Mouse (Mus musculus) spleen, adult 2 months (tissue): Measurements from ENCODE around the gene Trim25. TPM values are rescaled to one million over a fixed set of nuclear protein-coding genes. Genes with fewer than 3 reads are reported as not detected.
A peak's percentile ranks its signal among the peaks of the same experiment; 100 is the strongest.

Experiments used
- DNase-seq, 2 experiments: peaks; one replicate each; pipeline versions ENCODE4 v3.0.0 to v3.0.0-alpha.2; 2012 to 2021; ENCODE audit warnings: low spot score in 2 of 2, low read depth in 1 of 2
- H3K27ac ChIP-seq: fragments of 200-500 bp; 2 replicates; pipeline ENCODE4 v1.5.1; 2012; ENCODE audit warnings: low read length, inconsistent platforms; ENCODE audit not compliant: insufficient read depth
- H3K27me3 ChIP-seq: fragments of 200-500 bp; 2 replicates; pipeline ENCODE4 v1.6.1; 2012; ENCODE audit warnings: mild to moderate bottlenecking, moderate library complexity, low read length, inconsistent platforms; ENCODE audit not compliant: control insufficient read depth, insufficient read depth
- H3K36me3 ChIP-seq: fragments of 200-500 bp; 2 replicates; pipeline ENCODE4 v1.6.1; 2012; ENCODE audit warnings: mild to moderate bottlenecking, low read length, inconsistent platforms; ENCODE audit not compliant: control insufficient read depth, insufficient read depth
- H3K4me1 ChIP-seq: fragments of 200-500 bp; 2 replicates; pipeline ENCODE4 v1.6.1; 2011; ENCODE audit warnings: inconsistent platforms; ENCODE audit not compliant: control insufficient read depth, insufficient read depth, insufficient read length
- H3K4me3 ChIP-seq: fragments of 200-500 bp; 2 replicates; pipeline ENCODE4 v1.5.1; 2011; ENCODE audit warnings: mild to moderate bottlenecking, inconsistent platforms; ENCODE audit not compliant: insufficient read depth, insufficient read length; ENCODE audit errors: extremely low read depth
- CTCF ChIP-seq: fragments of 200-500 bp; IDR thresholded peaks from 2 replicates; pipeline ENCODE4 v1.5.1; 2011; ENCODE audit warnings: mild to moderate bottlenecking, inconsistent platforms; ENCODE audit not compliant: insufficient read depth, insufficient read length, insufficient replicate concordance; ENCODE audit errors: extremely low read depth
- POLR2A ChIP-seq: fragments of 200-500 bp; IDR thresholded peaks from 2 replicates; pipeline ENCODE4 v1.6.1; 2011; ENCODE audit warnings: low read depth, low read length, inconsistent platforms
- WGBS: fragments of 180-500 bp; shearing (Covaris S2); methylation state at CpG from one replicate; pipeline ENCODE4 v1.1.7; 2018; 5-methylcytosine and 5-hydroxymethylcytosine counted together
- polyA plus RNA-seq: library from polyadenylated mRNA; depleted of rRNA; stranded (reverse); fragments of >200 nt; gene quantifications from 2 replicates; pipeline ENCODE4 v1.2.3, GENCODE M21; 2012

The Trim25 gene
- polyA plus RNA-seq, 1 experiment, result 41.5 TPM

- H3K27me3 ChIP-seq, result no peaks in the 10 kb centered on the region
- H3K4me3 ChIP-seq, result no peak overlapping the region
- no peak overlapping the region for H3K27ac ChIP-seq
- TF ChIP-seq CTCF, result no peak
- no peak for TF ChIP-seq POLR2A
- no peak for DNase-seq
- 93% methylated on average over 2 of the region's 2 CpGs for WGBS
- H3K4me1 ChIP-seq, result peaks cover 2% of the 10 kb centered on the region; the same call in 1 of the 2 replicates
- no peaks in the 10 kb centered on the region for H3K36me3 ChIP-seq
These were observed 22.9 kb upstream of the Trim25 start for GRCm38 (mm10) chr11:88976320-88976719.

DNA sequence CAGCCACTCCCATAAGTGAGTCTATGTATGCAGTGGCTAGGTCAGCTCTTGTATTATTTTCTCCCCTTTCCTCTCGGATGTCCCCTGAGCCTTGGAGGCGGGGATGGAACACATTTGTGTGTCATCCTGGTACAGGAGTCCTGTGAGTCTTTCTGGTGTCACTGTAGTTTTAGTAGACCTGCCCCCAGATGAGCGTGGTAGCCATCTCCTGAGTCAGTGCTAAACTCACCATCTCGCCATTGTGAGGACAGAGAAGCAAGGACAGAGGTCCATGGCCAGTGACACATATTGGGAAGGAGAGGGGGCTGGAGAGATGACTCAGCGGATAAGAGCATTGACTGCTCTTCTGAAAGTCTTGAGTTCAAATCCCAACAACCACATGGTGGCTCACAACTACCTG lies 22.0 kb upstream of the Trim25 start:
- H3K36me3 ChIP-seq, result no peaks in the 10 kb centered on the region
- peaks cover 2% of the 10 kb centered on the region; the same call in 1 of the 2 replicates for H3K4me1 ChIP-seq
- H3K27me3 ChIP-seq, result no peaks in the 10 kb centered on the region
- WGBS, result 90% methylated on average over 5 of the region's 5 CpGs
- no peak overlapping the region for H3K4me3 ChIP-seq
- DNase-seq, result no peak
- H3K27ac ChIP-seq, result no peak overlapping the region
- TF ChIP-seq CTCF (no peak), POLR2A (no peak)

- WGBS, result 55% methylated on average over 8 of the region's 8 CpGs
These were observed 17.8 kb upstream of the Trim25 start for GRCm38 (mm10) chr11:88981337-88981736.

GRCm38 (mm10) chr11:88986616-88987015 lies 12.6 kb upstream of the Trim25 start:
- 93% methylated on average over 10 of the region's 10 CpGs for WGBS
- Histone ChIP-seq H3K36me3 (peaks cover 7% of the 10 kb centered on the region), H3K4me1 (no peaks in the 10 kb centered on the region), H3K27me3 (no peaks in the 10 kb centered on the region), H3K4me3 (no peak overlapping the region), H3K27ac (no peak overlapping the region)
- DNase-seq, result no peak
- TF ChIP-seq CTCF (no peak), POLR2A (no peak)

More at GRCm38 (mm10) chr11:88981337-88981736, 17.8 kb upstream of the Trim25 start:
- Histone ChIP-seq H3K27ac (no peak overlapping the region), H3K27me3 (no peaks in the 10 kb centered on the region), H3K36me3 (peaks cover 4% of the 10 kb centered on the region), H3K4me1 (no peaks in the 10 kb centered on the region), H3K4me3 (no peak overlapping the region)
- TF ChIP-seq CTCF, result no peak
- no peak for TF ChIP-seq POLR2A
- DNase-seq, result no peak

DNA sequence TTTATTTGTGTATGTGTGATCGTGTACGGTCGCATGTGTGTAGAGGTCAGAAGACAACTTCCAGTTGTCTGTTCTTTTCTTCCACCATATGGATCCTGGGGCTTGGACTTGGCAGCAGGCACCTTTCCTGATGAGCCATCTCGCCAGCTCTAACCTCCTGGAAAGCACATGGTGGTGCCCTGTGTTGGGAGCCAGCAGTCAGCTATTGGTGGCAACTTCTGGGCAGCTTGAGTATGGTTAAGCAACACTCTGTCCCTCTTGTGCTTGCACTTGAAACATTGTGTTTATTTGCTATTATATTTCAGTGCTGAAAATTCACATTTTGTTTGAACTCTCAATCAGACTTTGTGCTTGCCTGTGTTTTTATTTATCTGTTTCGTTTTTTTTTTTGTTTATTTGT lies 10.2 kb upstream of the Trim25 start:
- H3K27me3 ChIP-seq, result no peaks in the 10 kb centered on the region
- no peak overlapping the region for H3K4me3 ChIP-seq
- peaks cover 7% of the 10 kb centered on the region for H3K36me3 ChIP-seq
- DNase-seq, result no peak
- no peak overlapping the region for H3K27ac ChIP-seq
- WGBS, result 75% methylated on average over 5 of the region's 5 CpGs
- H3K4me1 ChIP-seq, result no peaks in the 10 kb centered on the region
- TF ChIP-seq CTCF, result no peak
- TF ChIP-seq POLR2A, result no peak

DNA sequence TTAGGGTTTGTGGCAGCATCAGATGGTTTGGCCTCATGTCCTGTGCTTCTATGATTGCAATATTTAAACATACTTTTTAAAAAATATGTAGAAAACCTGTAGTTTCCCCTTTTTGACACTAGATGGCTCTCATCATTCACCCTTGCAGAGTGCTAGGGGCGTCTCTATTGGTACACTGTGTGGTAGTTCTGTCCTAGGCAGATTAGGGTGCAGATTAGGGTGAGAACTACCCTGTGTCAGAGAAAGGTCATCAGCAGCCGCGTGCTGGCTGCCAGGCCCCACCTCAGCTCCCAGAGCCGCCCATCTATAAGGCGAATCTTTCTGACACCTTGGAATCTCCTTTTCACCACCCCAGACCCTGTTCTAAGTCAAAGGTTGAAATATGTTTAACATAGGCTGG lies 9.6 kb upstream of the Trim25 start:
- 62% methylated on average over 5 of the region's 5 CpGs for WGBS
- H3K27ac ChIP-seq, result no peak overlapping the region

DNA sequence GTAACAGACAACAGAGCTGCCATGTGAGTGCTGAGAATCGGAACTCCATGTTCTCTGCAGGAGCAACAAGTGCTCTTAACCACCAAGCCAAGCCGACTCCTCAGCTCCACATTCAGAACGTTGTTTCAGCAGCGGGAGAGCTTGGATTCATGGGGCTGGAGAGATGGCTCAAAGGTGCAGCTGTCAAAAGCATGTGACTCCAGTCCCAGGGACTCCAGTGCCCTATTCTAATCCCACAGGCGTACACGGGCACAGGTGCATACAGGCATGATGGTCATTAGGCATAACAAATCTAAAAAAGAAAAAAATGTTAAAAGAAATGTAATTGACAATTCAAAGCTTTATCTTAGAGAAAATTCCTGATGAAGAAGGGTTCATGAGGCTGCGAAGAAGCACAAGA lies 6.0 kb upstream of the Trim25 start:
- H3K4me3 ChIP-seq, result no peak overlapping the region
- no peak for DNase-seq
- H3K36me3 ChIP-seq, result no peaks in the 10 kb centered on the region
- no peaks in the 10 kb centered on the region for H3K4me1 ChIP-seq
- WGBS, result 68% methylated on average over 7 of the region's 7 CpGs
- H3K27ac ChIP-seq, result no peak overlapping the region
- no peak for TF ChIP-seq POLR2A
- no peak for TF ChIP-seq CTCF
- H3K27me3 ChIP-seq, result no peaks in the 10 kb centered on the region

More for the DNA sequence above, 9.6 kb upstream of the Trim25 start:
- H3K4me1 ChIP-seq, result no peaks in the 10 kb centered on the region
- DNase-seq, result peak in 1 of 2 experiments; percentile 41
- peaks cover 7% of the 10 kb centered on the region for H3K36me3 ChIP-seq
- no peaks in the 10 kb centered on the region for H3K27me3 ChIP-seq
- no peak overlapping the region for H3K4me3 ChIP-seq
- TF ChIP-seq POLR2A (no peak), CTCF (peak; percentile 18; the same call in 1 of the 2 replicates)
